Mouse (Mus musculus) heart, postnatal 0 days (tissue): ENCODE results near the gene Adora2a.

Source experiments
- CTCF ChIP-seq: IDR thresholded peaks from 2 replicates; pipeline ENCODE4 v1.5.1; 2016; ENCODE audit warnings: antibody characterized with exemption, control low read depth, low read depth
- EP300 ChIP-seq: IDR thresholded peaks from 2 replicates; pipeline ENCODE4 v1.6.1; 2016; ENCODE audit warnings: antibody characterized with exemption, low read depth

- no peak for TF ChIP-seq EP300
- TF ChIP-seq CTCF = no peak
Observed at GRCm38 (mm10) chr10:75294926-75295325, 21.8 kb upstream of the Adora2a start.
